Mouse (Mus musculus): ENCODE data around the gene Gadd45a. TPM values are rescaled to one million over a fixed set of nuclear protein-coding genes. Genes with fewer than 3 reads are reported as not detected.

The Gadd45a gene
- 17.3 and 18.6 TPM in 2 replicates for polyA plus RNA-seq (2016; fragmentation: Nextera tagmentation; extraction: Ambion mirVana)

GRCm38 (mm10) chr6:67036837-67037628 is at the start of gene Gadd45a:
Gadd45a (minus strand) TSS chr6:67037457.
- Histone ChIP-seq H3K27me3 (ENCODE audit: low read depth, poor library complexity, severe bottlenecking) (no peaks in the 10 kb centered on the region), H3K36me3 (no peaks in the 10 kb centered on the region), H3K4me3 (peak within 1 kb of the TSS; percentile 83), H3K9me3 (replicated peaks) (no peaks in the 10 kb centered on the region), H3K4me1 (peaks cover 33% of the 10 kb centered on the region), H3K27ac (peak within 1 kb of the TSS; percentile 95)
- WGBS = 0% methylated on average over 69 of the region's 69 CpGs
- DNase-seq (ENCODE audit: low spot score) = peak; percentile 94

- no peak for DNase-seq (ENCODE audit: low spot score)
- WGBS = 94% methylated on average over 9 of the region's 9 CpGs
- Histone ChIP-seq H3K27ac (no peak overlapping the region), H3K4me1 (peaks cover 9% of the 10 kb centered on the region; the same call in 1 of the 2 replicates), H3K36me3 (no peaks in the 10 kb centered on the region), H3K9me3 (replicated peaks) (no peaks in the 10 kb centered on the region), H3K27me3 (ENCODE audit: low read depth, poor library complexity, severe bottlenecking) (no peaks in the 10 kb centered on the region), H3K4me3 (no peak overlapping the region)
Measured at GRCm38 (mm10) chr6:67085850-67086437, 48.7 kb upstream of the Gadd45a start.

GRCm38 (mm10) chr6:67084465-67084864 is 47.2 kb upstream of the Gadd45a start:
- no peak overlapping the region for H3K27ac ChIP-seq
- 91% methylated on average over 2 of the region's 2 CpGs for WGBS
- DNase-seq (ENCODE audit: low spot score) = no peak

DNA sequence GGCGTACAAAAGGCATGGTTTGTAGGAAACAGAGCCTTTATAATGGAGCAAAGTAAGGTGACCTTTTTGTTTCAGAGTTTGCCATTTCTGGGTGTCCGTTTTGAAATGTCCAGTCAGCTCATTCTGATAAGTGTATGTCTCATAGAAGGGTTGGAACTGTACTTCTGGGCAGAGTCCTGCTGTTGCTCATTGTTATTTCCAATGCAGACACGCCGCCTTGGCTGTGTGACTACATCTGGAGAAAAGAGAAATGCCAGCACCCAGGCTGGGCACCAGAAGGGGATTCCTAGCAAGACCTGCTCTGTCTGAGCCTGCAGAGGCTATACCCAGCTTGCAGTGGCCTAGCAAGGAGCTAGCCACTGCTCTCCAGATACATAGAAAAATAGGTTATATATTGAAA is 43.9 kb upstream of the Gadd45a start:
- H3K27me3 ChIP-seq (ENCODE audit: low read depth, poor library complexity, severe bottlenecking) = no peaks in the 10 kb centered on the region
- no peaks in the 10 kb centered on the region for H3K9me3 ChIP-seq (replicated peaks)
- DNase-seq (ENCODE audit: low spot score) = no peak
- 94% methylated on average over 4 of the region's 4 CpGs for WGBS
- H3K4me1 ChIP-seq = peaks cover 17% of the 10 kb centered on the region
- H3K36me3 ChIP-seq = no peaks in the 10 kb centered on the region
- no peak overlapping the region for H3K27ac ChIP-seq
- H3K4me3 ChIP-seq = no peak overlapping the region

More at GRCm38 (mm10) chr6:67084465-67084864, 47.2 kb upstream of the Gadd45a start:
- Histone ChIP-seq H3K36me3 (no peaks in the 10 kb centered on the region), H3K4me1 (peaks cover 9% of the 10 kb centered on the region; the same call in 1 of the 2 replicates), H3K9me3 (replicated peaks) (no peaks in the 10 kb centered on the region), H3K4me3 (no peak overlapping the region), H3K27me3 (ENCODE audit: low read depth, poor library complexity, severe bottlenecking) (no peaks in the 10 kb centered on the region)

DNA sequence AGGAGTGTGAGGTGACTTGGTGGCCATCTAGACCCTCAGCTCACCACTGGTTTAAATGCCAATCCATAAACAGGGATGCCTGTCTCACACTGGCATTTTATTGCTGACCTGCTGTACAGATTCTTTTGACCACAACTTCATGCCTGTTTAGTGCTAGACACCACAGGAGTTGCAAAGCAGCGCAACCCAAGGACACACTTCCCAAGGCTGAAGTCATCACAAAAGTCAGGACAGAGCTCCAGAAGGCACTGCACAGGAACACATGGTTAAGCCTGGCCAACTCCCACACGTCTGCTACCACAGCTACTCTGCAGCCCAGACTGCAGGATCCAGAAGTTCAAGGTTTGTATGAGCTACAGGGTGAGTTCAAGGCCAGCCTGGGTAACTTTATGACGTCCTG is 40.8 kb upstream of the Gadd45a start:
- WGBS = 89% methylated on average over 3 of the region's 3 CpGs
- Histone ChIP-seq H3K27me3 (ENCODE audit: low read depth, poor library complexity, severe bottlenecking) (no peaks in the 10 kb centered on the region), H3K9me3 (replicated peaks) (no peaks in the 10 kb centered on the region), H3K4me1 (peaks cover 17% of the 10 kb centered on the region), H3K36me3 (no peaks in the 10 kb centered on the region), H3K4me3 (no peak overlapping the region), H3K27ac (no peak overlapping the region)
- DNase-seq (ENCODE audit: low spot score) = no peak

DNA sequence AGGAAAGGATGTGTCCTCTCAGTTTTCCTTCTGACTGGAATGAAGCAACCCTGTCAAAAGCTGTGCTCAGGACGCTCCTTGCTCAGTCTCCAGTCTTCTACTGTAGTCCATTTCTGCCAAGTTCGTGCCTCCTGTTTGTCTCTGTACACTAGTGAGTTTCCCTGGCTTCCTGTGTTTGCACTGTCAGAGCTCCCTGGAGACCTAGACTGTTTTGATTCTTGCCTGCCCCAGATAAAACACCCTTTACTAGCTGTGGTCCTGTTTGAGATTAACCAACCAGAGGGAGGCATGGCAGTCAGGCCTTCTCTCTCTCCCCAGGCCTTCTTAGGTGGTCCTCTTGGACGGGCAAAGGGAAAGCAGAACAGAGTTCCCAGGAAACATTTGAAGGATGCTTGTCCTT is 40.2 kb upstream of the Gadd45a start:
- 0 out of 2 replicates have a peak overlapping the region, but pooled peaks have one; percentile 26 for H3K27ac ChIP-seq
- DNase-seq (ENCODE audit: low spot score) = no peak
- H3K27me3 ChIP-seq (ENCODE audit: low read depth, poor library complexity, severe bottlenecking) = no peaks in the 10 kb centered on the region
- H3K4me3 ChIP-seq = no peak overlapping the region
- H3K9me3 ChIP-seq (replicated peaks) = no peaks in the 10 kb centered on the region
- 43% methylated on average over 3 of the region's 3 CpGs for WGBS
- peaks cover 20% of the 10 kb centered on the region for H3K4me1 ChIP-seq
- no peaks in the 10 kb centered on the region for H3K36me3 ChIP-seq

DNA sequence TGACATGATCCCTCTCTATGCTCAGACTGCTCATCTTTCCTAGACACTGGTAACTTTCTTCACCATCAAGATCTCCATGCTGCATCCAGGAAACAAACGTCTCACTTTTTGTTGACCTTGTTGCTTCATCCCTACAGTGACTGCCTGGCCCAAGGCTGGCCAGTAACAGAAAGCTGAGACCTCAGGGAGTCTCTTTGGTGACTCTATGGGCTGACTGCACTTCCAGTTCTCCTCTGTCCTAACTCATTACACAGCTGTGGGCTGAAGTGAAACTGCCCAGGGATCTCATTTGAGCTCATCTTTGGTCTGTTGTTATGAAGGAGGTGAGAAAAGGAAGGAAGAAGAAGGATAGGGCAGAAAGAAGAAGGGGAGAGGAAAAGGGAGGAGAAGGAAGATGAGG is 39.1 kb upstream of the Gadd45a start:
- H3K36me3 ChIP-seq = no peaks in the 10 kb centered on the region
- WGBS = 76% methylated on average over 1 of the region's 1 CpGs
- no peak for DNase-seq (ENCODE audit: low spot score)
- no peak overlapping the region for H3K27ac ChIP-seq
- no peak overlapping the region for H3K4me3 ChIP-seq
- H3K27me3 ChIP-seq (ENCODE audit: low read depth, poor library complexity, severe bottlenecking) = no peaks in the 10 kb centered on the region
- peaks cover 21% of the 10 kb centered on the region for H3K4me1 ChIP-seq
- no peaks in the 10 kb centered on the region for H3K9me3 ChIP-seq (replicated peaks)

DNA sequence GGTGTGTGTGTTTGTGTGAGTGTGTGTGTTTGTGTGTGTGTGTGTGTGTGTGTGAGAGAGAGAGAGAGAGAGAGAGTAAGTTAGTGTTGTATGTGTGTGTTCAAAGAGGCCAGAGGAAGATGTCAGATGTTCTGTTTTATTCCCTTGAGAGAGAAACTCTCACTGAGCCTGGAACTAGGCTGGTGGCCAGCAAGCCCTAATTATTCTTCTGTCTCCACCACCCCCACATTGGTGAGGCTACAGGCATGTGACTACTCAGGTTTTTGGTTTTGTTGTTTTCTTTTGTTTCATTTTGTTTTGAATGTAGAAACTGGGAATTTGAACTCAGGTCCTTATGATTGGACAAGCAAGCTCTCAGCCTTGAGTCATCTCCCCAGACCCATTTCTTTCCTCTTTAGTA is 37.6 kb upstream of the Gadd45a start:
- no peaks in the 10 kb centered on the region for H3K27me3 ChIP-seq (ENCODE audit: low read depth, poor library complexity, severe bottlenecking)
- no peak overlapping the region for H3K27ac ChIP-seq
- H3K36me3 ChIP-seq = no peaks in the 10 kb centered on the region
- DNase-seq (ENCODE audit: low spot score) = no peak
- no peaks in the 10 kb centered on the region for H3K9me3 ChIP-seq (replicated peaks)
- no peak overlapping the region for H3K4me3 ChIP-seq
- peaks cover 21% of the 10 kb centered on the region for H3K4me1 ChIP-seq

- WGBS = 68% methylated on average over 5 of the region's 5 CpGs
Measured at GRCm38 (mm10) chr6:67073929-67074328, 36.7 kb upstream of the Gadd45a start.

DNA sequence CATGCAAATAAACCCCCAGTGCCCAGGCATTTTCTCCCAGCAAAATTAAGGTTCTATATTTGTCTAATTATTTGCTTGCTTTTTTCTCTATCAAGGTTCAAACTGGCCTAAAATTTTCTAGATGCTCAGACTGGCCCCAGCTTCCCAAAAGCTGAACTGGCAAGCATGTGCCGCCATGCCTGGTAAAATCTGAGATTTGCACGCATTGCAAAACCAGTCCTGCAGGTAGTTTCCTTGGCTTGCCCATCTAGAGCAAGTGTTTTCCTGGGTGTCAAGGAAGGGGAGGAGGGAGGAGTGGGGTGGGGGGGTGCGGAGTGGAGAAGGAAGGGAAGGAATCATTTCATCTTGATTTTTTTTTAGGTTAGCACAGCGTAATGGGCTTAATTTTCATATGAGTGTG is 36.2 kb upstream of the Gadd45a start:
- Histone ChIP-seq H3K36me3 (no peaks in the 10 kb centered on the region), H3K4me3 (no peak overlapping the region), H3K9me3 (replicated peaks) (no peaks in the 10 kb centered on the region), H3K4me1 (peaks cover 21% of the 10 kb centered on the region), H3K27ac (no peak overlapping the region), H3K27me3 (ENCODE audit: low read depth, poor library complexity, severe bottlenecking) (no peaks in the 10 kb centered on the region)
- WGBS = 85% methylated on average over 4 of the region's 4 CpGs
- no peak for DNase-seq (ENCODE audit: low spot score)

More at GRCm38 (mm10) chr6:67073929-67074328, 36.7 kb upstream of the Gadd45a start:
- no peak overlapping the region for H3K27ac ChIP-seq
- H3K9me3 ChIP-seq (replicated peaks) = no peaks in the 10 kb centered on the region
- H3K4me1 ChIP-seq = peaks cover 21% of the 10 kb centered on the region
- no peak overlapping the region for H3K4me3 ChIP-seq
- no peak for DNase-seq (ENCODE audit: low spot score)
- no peaks in the 10 kb centered on the region for H3K27me3 ChIP-seq (ENCODE audit: low read depth, poor library complexity, severe bottlenecking)
- H3K36me3 ChIP-seq = no peaks in the 10 kb centered on the region

DNA sequence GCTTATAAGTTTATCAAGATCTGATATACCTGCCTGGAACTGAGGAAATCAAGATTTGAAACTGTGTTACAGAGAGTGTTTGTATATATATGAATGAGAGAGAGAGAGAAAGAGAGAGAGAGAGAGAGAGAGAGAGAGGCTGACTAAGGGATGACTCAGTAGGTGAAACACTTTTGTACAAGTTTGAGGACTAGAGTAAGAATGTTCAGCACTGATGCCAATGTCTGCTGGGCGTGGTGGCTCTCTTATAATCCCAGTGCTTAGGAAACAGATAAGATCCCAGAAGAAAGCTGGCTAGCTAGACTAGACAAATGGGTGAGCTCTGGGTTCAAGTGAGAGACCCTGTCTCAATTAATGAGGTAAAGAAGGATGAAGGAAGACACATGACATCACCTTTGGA is 34.4 kb upstream of the Gadd45a start:
- whole genome bisulfite sequencing = 92% methylated on average over 1 of the region's 1 CpGs
- no peak for DNase-seq (ENCODE audit: low spot score)

GRCm38 (mm10) chr6:67069800-67070315 is 32.6 kb upstream of the Gadd45a start:
- Histone ChIP-seq H3K4me3 (no peak overlapping the region), H3K36me3 (no peaks in the 10 kb centered on the region), H3K27ac (no peak overlapping the region), H3K9me3 (replicated peaks) (no peaks in the 10 kb centered on the region), H3K27me3 (ENCODE audit: low read depth, poor library complexity, severe bottlenecking) (no peaks in the 10 kb centered on the region), H3K4me1 (peaks cover 4% of the 10 kb centered on the region; the same call in 1 of the 2 replicates)
- 76% methylated on average over 9 of the region's 9 CpGs for WGBS
- no peak for DNase-seq (ENCODE audit: low spot score)

More for the DNA sequence above, 34.4 kb upstream of the Gadd45a start:
- peaks cover 4% of the 10 kb centered on the region for H3K4me1 ChIP-seq
- H3K27me3 ChIP-seq (ENCODE audit: low read depth, poor library complexity, severe bottlenecking) = no peaks in the 10 kb centered on the region
- H3K27ac ChIP-seq = no peak overlapping the region
- no peaks in the 10 kb centered on the region for H3K36me3 ChIP-seq
- no peak overlapping the region for H3K4me3 ChIP-seq
- no peaks in the 10 kb centered on the region for H3K9me3 ChIP-seq (replicated peaks)

DNA sequence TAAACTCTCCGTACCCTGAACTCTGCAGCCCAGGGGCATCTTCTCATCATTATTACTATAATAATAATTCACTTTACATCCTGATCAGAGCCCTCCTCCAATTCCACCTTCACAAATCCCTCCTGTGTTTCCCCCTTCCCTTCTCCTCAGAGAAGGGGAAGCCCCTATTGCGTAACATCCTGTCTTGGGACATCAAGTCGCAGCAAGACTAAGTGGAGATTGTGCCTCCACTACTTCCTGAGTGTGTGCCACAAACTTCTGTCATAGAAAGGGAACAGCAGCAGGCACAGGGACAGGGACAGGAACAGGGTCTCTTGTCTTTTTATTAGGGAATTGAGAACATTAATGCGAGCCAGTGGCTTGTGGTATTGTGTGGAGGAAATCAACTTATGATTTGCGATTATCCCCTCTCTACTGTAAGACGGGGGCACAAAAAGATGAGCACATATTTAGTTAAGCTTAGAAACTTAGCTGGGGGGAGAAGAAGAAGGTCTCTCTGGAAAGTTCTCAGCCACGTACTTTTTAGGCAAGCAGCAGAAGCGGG is 32.0 kb upstream of the Gadd45a start:
- H3K9me3 ChIP-seq (replicated peaks) = no peaks in the 10 kb centered on the region
- H3K4me1 ChIP-seq = peaks cover 4% of the 10 kb centered on the region; the same call in 1 of the 2 replicates
- H3K4me3 ChIP-seq = no peak overlapping the region
- no peak for DNase-seq (ENCODE audit: low spot score)
- 87% methylated on average over 8 of the region's 8 CpGs for WGBS
- H3K27ac ChIP-seq = no peak overlapping the region
- no peaks in the 10 kb centered on the region for H3K36me3 ChIP-seq
- no peaks in the 10 kb centered on the region for H3K27me3 ChIP-seq (ENCODE audit: low read depth, poor library complexity, severe bottlenecking)
